Mouse (Mus musculus): Measurements from ENCODE around the gene Man2b1. TPM values are rescaled to one million over a fixed set of nuclear protein-coding genes. Genes with fewer than 3 reads are reported as not detected.

The Man2b1 gene
- 10 to 100 TPM; 36.6 to 38.2 TPM for total RNA-seq (2021)

DNA sequence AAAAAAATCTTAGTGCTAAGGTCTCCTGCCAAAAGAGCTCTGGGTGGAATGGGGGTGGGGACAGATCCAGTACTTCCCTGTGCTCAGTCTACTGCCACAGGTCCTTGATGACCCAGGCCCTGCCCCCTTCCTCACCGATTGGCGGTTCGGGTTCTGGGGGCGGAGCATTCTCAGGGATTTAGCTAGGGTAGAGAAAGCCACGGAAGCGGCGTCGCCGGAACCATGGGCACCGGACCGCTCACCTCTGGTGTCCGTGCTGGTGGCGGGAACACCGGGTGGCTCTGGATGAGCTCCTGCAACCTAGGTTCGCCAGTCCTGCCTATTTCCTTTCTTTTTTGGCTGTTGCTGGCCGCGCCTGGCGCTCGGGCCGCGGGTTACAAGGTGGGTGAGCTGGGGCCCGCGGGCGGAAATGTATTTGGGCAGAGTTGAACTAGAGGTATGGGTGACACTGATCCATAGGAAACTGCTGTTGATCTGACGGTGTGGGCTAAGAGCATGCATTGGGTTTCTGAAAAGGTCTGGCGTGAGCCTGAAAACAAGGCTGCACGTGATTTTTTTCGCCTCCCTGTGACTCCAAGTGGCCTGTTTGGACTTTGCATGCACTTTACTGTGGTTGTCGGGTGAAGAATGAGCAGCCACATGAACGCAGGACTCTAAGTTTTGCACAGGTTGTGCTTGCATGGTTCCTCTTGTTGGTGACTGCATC lies at the start of gene Man2b1:
Man2b1 (plus strand) TSS at position 163 of the 706 bp plus-strand sequence.
- intact Hi-C loops (cut with DNase I) = loop anchor here (5.0 kb wide), 1 partner anchor 34 kb away; no protein-coding TSS in a partner anchor
- DNase-seq (ENCODE audit: low spot score in 2 of 2) = peak; percentile 85 to 87

DNA sequence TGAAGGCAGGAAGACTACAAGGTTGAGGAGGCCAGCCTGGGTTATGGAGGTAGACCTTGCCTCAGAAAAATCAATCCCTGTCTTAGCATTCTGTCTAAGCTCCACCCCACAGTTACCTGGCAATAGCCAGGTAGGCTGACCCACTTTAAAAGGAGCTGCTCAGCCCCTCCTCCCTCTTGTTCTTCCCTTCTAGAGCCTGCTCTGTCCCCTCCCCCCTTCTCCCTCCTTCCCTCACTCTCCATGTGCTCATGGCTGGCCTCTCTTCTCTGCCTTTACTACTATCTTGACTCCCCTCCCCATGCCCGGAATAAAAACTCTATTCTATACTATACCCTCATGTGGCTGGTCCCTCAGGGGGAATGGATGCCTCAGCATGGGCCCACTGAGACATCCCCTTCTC lies 49.2 kb upstream of the Man2b1 start:
- intact Hi-C loops (cut with DNase I) = no loop called here
- no peak for DNase-seq (ENCODE audit: low spot score in 2 of 2)

DNA sequence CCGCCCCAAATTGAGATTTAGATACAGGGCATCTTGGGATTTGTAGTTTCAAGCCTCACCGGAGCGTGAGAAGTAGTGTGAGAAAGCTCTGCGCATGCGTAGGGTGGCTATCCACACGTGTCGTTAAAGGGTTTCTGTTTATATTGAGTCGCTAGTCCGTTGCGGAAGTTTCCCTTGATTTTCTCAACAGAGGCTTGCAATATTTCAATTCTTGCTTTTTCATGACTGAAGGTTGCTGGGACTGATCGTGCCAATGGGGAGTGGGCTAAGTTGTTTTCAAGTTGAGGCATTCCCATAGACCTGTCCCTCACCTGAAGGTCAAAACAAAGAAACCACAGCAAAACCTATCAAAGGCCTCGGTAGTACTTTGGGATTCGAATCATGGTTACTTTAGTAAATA lies 48.3 kb upstream of the Man2b1 start:
- peak; percentile 53 to 63 for DNase-seq (ENCODE audit: low spot score in 2 of 2)
- intact Hi-C loops (cut with DNase I) = loop anchor here (5.0 kb wide), 1 partner anchor 38 kb away; the partner anchor contains the start of gene Dhps

DNA sequence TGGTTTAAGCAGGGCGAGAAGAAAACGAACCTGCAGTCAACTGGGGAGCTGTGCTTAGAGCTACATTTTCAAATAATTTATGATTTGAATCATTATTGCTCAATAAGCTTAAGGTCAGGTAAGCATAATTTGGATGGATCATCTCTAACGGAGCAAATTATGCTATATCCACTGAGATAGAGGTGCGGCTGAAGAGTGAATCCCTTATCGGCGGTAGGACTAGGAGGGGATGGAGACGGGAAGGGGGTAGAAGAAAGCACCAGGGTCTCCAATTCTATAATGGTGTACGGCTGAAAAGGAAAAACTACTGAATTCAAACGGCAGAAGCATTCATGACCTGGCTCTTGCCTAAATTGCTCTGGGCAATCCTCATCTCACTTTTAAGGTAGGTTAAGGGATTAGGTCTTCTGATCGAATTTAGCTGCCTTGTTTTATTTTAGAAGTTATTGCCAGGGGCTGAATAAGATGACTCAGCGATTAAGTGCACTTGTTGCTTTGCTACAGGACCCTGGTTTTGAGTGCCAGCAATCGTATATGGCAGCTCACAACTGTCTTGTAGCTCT lies 47.8 kb upstream of the Man2b1 start:
- DNase-seq (ENCODE audit: low spot score in 2 of 2) = no peak
- intact Hi-C loops (cut with DNase I) = loop anchor here (5.0 kb wide), 1 partner anchor 37 kb away; the partner anchor contains the start of gene Dhps

DNA sequence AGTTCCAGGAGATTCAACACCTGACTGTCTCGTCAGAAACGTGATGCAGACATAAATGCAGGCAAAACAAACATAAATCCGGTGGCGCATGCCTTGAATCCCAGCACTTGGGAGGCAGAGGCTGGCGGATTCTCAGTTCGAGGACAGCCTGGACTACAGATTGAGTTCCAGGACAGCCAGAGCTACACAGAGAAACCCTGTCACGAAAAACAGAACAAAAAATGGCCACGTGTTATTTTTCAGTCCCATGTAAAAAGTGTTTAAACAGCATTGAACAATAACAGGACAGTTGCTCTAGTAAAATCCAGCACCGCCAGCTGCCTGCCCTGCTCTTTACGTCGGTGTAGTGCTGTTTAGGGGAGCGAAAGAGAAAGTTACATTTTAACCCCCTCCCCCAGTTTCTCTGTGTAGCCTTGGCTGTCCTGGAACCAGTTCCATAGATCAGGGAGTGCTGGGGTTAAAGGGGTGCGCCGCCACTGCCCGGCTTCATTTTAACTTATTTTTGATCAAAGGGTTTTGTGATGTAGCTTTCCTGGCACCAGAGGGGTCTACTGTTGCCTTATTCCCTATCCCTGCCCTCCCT lies 47.3 kb upstream of the Man2b1 start:
- DNase-seq (ENCODE audit: low spot score in 2 of 2) = no peak
- intact Hi-C loops (cut with DNase I) = loop anchor here (5.0 kb wide), 1 partner anchor 36 kb away; the partner anchor contains the start of gene Dhps

DNA sequence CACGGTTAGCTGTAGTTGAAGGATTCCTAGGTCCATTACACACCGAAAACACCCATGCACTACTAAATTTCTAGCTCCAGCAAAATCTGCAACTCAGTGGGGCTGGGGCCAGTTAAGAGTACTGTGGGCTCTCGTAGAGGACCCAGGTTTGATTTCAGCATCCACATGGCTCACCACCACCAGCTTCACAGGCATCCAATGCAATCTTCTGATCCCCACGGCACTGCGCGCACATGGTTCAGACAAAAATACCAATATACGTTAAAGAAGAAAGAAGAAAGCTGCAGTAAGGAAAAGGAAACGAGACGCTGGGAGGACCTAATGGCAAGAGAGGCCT lies 46.7 kb upstream of the Man2b1 start:
- no peak for DNase-seq (ENCODE audit: low spot score in 2 of 2)
- intact Hi-C loops (cut with DNase I) = loop anchor here (5.0 kb wide), 1 partner anchor 36 kb away; the partner anchor contains the start of gene Dhps

DNA sequence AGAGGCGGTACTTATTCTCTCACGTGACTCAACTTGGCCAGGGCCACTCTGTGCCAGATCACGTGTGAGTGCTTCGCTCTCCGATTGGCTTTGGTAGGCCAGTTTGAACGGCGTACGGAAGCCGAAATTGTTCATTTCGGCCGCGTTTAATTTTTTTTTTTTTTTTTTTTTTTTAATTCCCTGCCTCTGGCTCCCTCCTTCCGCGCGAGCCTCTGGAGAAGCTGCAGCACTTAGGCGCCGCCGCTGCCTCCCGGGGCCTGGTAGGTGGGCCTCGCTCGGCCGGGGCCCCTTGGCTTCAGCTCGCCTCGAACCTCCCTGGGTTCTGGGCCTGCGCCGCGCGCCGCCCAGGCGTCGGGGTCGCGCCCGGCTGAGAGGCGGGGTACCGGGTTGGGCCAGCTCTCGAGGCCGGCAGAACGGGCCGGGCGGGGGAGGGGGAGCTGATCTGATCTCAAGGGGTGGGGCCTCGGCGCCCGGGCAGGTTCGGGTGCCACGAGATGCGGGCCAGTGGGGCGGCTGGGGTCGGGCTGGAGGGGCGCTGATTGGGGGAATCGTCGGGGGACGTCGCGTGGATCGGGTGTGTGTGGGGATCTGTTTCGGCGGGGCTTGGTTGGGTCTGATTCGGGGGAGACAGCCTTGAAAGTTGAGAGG lies 46.2 kb upstream of the Man2b1 start, which contains the start of gene Tnpo2:
Tnpo2 (plus strand) TSS at position 198 of the 648 bp plus-strand sequence.
- DNase-seq (ENCODE audit: low spot score in 2 of 2) = peak; percentile 90 to 92
- intact Hi-C loops (cut with DNase I) = loop anchor here (5.0 kb wide), 1 partner anchor 35 kb away; the partner anchor contains the start of gene Dhps

DNA sequence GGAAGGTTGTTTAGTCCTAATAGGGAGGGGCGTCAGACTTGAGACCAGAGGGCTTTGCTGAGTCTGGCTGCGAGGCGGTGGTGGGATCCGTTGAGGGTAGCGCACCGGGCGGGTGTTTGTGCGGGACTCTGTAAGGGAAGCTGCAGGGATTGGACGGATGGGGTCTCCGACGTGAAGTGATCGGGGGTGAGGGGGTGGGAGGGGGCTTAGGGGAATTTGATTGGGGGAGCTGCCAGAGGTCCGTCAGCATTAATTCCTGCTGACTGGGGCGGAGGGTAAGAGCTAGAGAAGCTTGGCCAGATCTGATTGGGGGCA lies 45.7 kb upstream of the Man2b1 start:
- intact Hi-C loops (cut with DNase I) = loop anchor here (5.0 kb wide), 1 partner anchor 35 kb away; the partner anchor contains the start of gene Dhps
- no peak for DNase-seq (ENCODE audit: low spot score in 2 of 2)

DNA sequence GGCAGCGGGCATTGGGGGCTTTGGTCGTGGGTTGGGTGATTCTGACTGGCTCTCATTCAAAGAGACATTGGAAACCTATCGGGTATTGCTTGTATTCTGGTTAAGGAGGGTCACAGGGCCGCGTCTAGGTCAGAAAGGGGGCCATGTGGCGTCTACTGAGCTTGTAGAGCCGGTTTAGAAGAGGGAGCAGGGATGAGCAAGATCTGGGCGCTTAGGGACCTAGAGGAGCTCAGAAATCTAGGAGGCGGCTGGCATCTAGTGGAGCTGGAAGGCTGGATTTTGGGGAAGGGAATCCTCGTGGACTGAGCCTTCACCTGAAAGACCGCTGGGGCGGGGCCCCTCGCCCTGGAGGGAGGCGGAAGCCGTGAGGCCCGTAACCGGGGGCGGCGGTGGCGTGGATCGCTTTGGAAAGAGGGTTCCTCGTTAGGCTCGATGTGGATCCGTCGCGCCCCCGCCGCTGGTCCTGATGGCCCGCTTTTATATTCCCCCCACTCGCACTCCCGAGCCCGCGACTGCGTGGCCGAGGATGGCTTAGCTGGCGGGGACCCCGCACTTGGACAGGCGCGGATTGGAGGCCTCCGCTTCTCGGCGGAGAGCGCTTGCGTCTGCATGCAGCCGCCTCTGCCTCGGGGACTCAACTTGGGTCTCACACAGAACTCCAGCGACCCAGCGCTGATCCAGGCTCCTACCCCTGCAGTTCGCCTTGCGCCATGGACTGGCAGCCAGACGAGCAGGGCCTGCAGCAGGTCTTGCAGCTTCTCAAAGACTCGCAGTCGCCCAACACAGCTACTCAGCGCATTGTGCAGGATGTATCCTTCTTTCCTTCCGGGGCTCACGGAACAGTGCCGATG lies 45.2 kb upstream of the Man2b1 start:
- intact Hi-C loops (cut with DNase I) = loop anchor here (5.0 kb wide), 1 partner anchor 34 kb away; the partner anchor contains the start of gene Dhps

DNA sequence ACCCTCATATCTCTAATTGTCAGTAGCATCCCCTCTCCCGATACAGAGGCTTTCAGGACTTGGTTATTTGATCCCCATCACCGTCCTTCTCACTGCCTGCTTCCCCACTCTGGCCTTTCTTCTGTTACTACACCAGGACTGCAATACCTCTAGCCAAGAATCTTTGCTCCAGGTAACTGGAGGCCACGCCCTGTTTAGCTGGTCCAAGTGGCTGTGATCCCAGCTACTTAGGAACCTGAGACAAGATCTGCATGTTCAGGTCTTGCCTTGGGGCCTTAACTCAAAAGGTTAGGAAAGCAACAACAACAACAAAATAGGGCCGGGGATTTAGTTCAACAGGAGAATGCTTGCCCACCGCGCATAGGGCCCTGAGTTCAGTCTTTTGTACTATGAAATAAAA lies 39.5 kb upstream of the Man2b1 start:
- intact Hi-C loops (cut with DNase I) = no loop called here
- no peak for DNase-seq (ENCODE audit: low spot score in 2 of 2)

More for the DNA sequence above, 45.2 kb upstream of the Man2b1 start:
- peak; percentile 54 to 80 for DNase-seq (ENCODE audit: low spot score in 2 of 2)

DNA sequence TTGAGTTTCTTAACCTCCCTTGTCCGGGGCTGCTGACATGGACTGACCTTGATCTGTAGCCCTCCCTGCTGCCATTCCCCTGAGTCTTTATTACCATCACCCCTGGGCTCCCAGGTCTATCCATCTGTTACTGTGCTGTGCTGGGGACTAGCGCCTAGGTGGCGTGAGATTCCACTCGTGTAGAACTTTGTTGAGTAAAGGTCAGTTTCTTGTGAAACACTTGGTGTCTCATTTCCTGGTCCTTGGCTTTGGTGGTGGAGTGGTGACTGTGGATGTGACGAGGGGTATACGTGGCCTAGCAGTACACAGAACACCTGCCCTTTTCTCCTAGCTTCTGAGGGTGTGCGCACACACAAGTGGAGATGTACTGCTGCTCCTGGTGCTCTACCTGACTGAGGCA lies 25.7 kb upstream of the Man2b1 start:
- intact Hi-C loops (cut with DNase I) = no loop called here
- DNase-seq (ENCODE audit: low spot score in 2 of 2) = no peak

DNA sequence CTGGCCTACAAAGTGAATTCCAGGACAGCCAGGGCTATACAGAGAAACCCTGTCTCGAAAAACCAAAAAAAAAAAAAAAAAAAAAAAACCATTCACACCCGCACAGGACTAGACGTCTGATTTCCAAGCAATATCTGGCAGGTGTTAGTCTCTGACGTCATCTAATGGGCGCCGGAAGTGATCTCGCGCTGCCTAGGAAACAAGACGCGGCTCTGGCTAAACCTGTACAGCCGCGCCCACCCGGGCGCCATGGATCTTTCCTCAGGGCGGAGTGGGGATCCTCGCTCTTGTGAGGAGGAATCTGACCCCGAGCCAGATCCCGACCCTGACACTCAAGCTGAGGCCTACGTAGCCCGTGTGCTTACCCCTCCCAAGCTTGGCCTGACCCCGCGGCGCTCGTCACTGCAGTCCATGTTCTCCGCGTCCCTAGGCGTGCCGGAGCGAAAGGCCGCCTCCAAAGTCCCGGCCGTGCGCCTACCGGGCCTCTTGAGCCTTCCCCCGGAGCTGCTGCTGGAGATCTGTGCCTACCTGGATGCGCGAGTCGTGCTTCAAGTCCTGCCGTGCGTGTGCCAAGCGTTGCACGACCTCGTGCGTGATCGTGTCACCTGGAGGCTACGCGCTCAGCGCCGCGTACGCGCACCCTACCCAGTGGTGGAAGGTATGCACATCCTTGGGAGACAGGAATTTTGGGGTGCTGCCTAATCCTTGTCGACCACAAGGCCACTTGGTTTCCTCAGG lies 23.0 kb upstream of the Man2b1 start, which contains the start of gene Fbxw9:
Fbxw9 (plus strand) TSS at position 177 of the 738 bp plus-strand sequence.
- peak; percentile 88 to 91 for DNase-seq (ENCODE audit: low spot score in 2 of 2)
- intact Hi-C loops (cut with DNase I) = no loop called here

DNA sequence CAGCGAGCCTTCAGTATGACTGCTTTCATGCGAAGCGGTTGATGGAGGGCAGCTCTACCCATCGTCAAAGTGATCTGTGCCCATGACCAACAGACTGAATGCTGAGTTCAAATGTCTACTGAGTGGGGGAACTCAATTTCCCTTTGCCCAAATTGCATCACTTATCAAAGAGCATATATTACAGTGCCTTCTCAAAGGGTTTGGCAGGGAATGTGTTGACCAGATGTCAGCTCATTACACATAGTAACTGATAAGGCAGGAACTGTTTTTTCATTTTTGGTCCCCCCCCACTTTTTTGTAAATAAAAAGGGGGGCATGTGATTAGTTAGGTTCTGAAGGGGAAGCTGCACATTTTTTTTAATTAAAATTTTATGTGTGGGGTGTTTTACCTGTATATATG lies 20.5 kb upstream of the Man2b1 start:
- intact Hi-C loops (cut with DNase I) = no loop called here
- DNase-seq (ENCODE audit: low spot score in 2 of 2) = no peak

DNA sequence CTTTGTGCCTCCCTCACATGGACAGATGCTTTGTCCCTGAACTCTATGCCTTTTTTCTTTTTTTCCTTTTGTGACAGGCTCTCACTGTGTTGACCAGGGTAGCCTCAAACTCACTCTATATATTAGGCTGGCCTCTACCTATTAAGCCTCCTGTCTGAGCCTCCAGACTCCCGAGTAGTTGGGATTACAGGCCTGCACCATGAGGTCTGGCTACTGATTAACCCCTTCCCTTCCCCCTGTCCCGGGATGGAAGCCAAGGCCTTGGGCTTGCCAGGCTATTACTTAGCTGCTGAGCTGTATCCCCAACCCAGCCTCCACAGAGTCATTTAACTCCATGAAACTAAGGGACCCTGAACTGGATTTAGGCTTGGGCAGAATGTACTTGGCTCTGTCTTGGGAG lies 17.9 kb upstream of the Man2b1 start:
- intact Hi-C loops (cut with DNase I) = no loop called here
- DNase-seq (ENCODE audit: low spot score in 2 of 2) = no peak

DNA sequence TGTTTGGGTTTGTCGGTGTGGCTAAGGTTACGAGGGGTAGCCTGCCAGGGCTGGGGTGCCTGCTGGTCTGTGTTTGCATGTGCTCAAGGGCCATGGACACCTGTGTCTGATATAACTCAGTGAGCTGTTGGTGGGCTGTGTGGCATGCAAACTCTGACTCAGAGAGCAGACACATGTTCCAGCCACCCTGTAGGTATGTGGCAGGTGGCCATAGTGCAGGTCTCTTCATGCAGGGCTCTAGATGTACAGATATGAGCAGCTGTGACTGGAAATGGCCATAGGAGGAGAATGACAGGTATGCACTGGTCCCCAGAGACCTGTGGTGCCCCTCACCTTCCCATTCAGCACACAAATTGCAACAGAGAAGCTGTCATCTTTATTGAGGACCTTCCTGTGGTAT lies 15.9 kb upstream of the Man2b1 start:
- DNase-seq (ENCODE audit: low spot score in 2 of 2) = no peak
- intact Hi-C loops (cut with DNase I) = no loop called here

DNA sequence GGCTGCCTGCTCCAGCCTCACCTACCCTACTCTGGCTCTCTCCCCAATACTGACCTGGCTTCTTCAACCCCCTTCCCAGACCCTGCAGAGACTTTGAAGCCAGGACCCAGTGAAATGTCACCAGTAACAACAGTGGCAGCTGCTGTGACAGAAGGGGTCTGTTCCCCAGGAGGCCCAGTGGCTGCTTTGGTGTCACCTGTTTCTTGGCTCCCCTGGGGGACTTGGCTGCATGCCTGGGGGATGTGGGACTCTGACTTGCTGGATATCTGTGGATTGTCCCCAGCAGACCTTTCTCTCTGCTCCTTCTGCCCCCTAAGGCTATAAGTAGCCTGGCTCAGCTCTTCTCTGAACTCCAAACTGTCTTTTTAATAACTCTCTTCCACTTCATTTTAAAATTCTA lies 15.1 kb upstream of the Man2b1 start, which contains the start of gene Gm5741:
Gm5741 (minus strand) TSS at position 1 of the 400 bp plus-strand sequence.
- intact Hi-C loops (cut with DNase I) = no loop called here
- no peak for DNase-seq (ENCODE audit: low spot score in 2 of 2)

DNA sequence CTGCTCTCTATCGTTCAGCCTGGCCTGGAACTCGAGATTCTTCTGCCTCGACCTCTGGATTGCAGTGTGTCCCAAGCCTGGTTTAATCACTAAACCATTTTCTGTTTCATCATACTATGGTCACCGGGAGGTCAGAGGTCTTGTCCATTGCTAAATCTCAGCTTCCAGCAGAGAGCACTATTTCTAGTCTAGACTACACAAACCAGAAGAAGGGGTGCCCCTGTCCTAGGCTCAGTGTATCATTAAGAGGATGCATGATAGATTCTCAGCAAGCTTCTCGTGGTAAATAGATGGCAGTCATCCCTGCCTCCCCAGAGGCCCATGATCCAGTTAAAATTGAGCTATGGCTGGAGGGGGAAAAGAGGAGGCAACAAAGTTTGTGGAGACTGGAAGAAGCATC lies 12.0 kb upstream of the Man2b1 start:
- intact Hi-C loops (cut with DNase I) = loop anchor here (5.0 to 10.0 kb wide), 2 partner anchors 34 to 224 kb away; partner anchors contain the start of genes Orc6, Tnpo2 and Vps35
- no peak for DNase-seq (ENCODE audit: low spot score in 2 of 2)

DNA sequence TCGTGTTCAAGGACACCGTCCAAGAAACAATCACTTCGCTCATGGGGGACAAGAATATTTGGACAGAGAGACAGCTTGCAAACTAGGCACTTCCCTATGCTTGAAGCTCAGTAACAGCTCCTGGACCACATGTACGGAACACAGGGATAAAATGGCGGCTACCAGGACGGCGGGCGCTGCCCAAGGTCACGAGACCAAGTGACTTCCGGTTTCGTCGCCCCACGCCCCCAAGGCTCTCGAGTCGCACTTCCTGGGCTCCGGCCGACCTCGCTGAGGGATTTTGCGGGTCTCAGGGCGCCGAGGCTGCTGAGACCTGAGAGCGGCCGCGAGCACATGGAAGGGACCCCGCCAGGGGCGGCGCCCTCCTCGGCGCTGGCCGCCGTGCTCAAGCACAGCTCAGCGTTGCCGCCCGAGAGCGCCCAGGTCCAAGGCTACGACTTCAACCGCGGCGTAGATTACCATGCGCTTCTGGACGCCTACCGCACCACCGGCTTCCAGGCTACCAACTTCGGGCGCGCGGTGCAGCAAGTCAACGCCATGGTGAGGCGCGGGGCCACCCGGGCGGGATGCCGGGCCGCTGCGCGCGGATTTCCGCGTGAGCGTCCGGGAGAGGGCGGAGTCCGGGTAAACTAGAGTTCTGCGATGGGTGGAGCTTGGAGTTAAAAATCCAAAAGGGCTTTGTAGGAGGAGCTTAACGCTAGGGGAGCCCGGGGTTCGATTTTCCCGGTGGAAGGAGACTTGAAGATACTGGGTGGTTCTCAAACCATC lies 11.4 kb upstream of the Man2b1 start, which contains the start of gene Dhps:
Dhps (plus strand) TSS at position 244 of the 768 bp plus-strand sequence.
- intact Hi-C loops (cut with DNase I) = loop anchor here (5.0 to 10.0 kb wide), 2 partner anchors 34 to 223 kb away; partner anchors contain the start of genes Orc6, Tnpo2 and Vps35
- peak; percentile 88 to 91 for DNase-seq (ENCODE audit: low spot score in 2 of 2)
